Mouse (Mus musculus): ENCODE results near the gene Lyst. TPM values are rescaled to one million over a fixed set of nuclear protein-coding genes. Genes with fewer than 3 reads are reported as not detected.

The Lyst gene
- polyA plus RNA-seq, 1 experiment, result 14.1 TPM

GRCm38 (mm10) chr13:13588518-13588917 is 1.7 kb upstream of the Lyst start:
- H3K4me1 ChIP-seq (ENCODE audit: control insufficient read depth, insufficient read depth, low read length), result no peaks in the 10 kb centered on the region
- no peak overlapping the region for H3K27ac ChIP-seq (ENCODE audit: insufficient read depth, low read length)
- TF ChIP-seq POLR2A (IDR thresholded peaks at IDR 0.05; ENCODE audit: low read depth, low read length) (no peak), CTCF (IDR thresholded peaks at IDR 0.05; ENCODE audit: borderline replicate concordance, insufficient read depth, low read length) (no peak)
- no peak overlapping the region for H3K4me3 ChIP-seq (ENCODE audit: insufficient read depth, low read length)

- H3K27ac ChIP-seq (ENCODE audit: insufficient read depth, low read length), result peak overlapping the region; percentile 85; the same call in 1 of the 2 replicates
- no peak overlapping the region for H3K4me3 ChIP-seq (ENCODE audit: insufficient read depth, low read length)
- TF ChIP-seq CTCF (IDR thresholded peaks at IDR 0.05; ENCODE audit: borderline replicate concordance, insufficient read depth, low read length) (no peak), POLR2A (IDR thresholded peaks at IDR 0.05; ENCODE audit: low read depth, low read length) (no peak; the same call in 1 of the 2 replicates)
- H3K4me1 ChIP-seq (ENCODE audit: control insufficient read depth, insufficient read depth, low read length), result no peaks in the 10 kb centered on the region
These were observed 1.2 kb upstream of the Lyst start for GRCm38 (mm10) chr13:13589032-13589431.

DNA sequence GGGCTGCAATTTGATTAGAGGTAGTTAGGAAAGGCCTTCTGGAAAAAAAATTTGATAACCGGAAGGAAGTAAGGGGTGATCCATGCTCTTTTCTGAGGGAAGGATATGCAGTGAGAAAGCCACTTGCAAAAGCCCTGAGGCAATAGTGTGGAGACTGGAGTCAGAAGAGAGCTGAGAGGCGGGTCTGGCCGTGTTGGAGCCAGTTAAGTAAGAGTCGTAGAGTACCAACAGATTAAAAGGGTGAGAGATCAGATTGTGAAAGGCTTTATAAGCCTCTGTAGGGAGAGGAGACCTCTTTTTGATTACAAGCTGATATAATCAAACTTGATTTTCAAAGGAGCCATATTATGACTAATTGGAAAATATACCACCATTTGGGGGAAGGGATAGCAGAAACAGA is 1.7 kb downstream of the Lyst start:
- H3K27ac ChIP-seq (ENCODE audit: insufficient read depth, low read length), result no peak overlapping the region
- no peaks in the 10 kb centered on the region for H3K4me1 ChIP-seq (ENCODE audit: control insufficient read depth, insufficient read depth, low read length)
- TF ChIP-seq POLR2A (IDR thresholded peaks at IDR 0.05; ENCODE audit: low read depth, low read length) (no peak), CTCF (IDR thresholded peaks at IDR 0.05; ENCODE audit: borderline replicate concordance, insufficient read depth, low read length) (no peak)
- no peak overlapping the region for H3K4me3 ChIP-seq (ENCODE audit: insufficient read depth, low read length)

- no peak for TF ChIP-seq CTCF (IDR thresholded peaks at IDR 0.05; ENCODE audit: borderline replicate concordance, insufficient read depth, low read length)
- no peak for TF ChIP-seq POLR2A (IDR thresholded peaks at IDR 0.05; ENCODE audit: low read depth, low read length)
- H3K4me1 ChIP-seq (ENCODE audit: control insufficient read depth, insufficient read depth, low read length), result no peaks in the 10 kb centered on the region; the same call in 1 of the 2 replicates
- no peak overlapping the region for H3K27ac ChIP-seq (ENCODE audit: insufficient read depth, low read length)
- no peak overlapping the region for H3K4me3 ChIP-seq (ENCODE audit: insufficient read depth, low read length)
These were observed 6.3 kb downstream of the Lyst start for GRCm38 (mm10) chr13:13596424-13597044.

- TF ChIP-seq CTCF (IDR thresholded peaks at IDR 0.05; ENCODE audit: borderline replicate concordance, insufficient read depth, low read length) (no peak), POLR2A (IDR thresholded peaks at IDR 0.05; ENCODE audit: low read depth, low read length) (no peak)
- H3K4me1 ChIP-seq (ENCODE audit: control insufficient read depth, insufficient read depth, low read length), result no peaks in the 10 kb centered on the region; the same call in 1 of the 2 replicates
- H3K4me3 ChIP-seq (ENCODE audit: insufficient read depth, low read length), result no peak overlapping the region
- no peak overlapping the region for H3K27ac ChIP-seq (ENCODE audit: insufficient read depth, low read length)
These were observed 7.7 kb downstream of the Lyst start for GRCm38 (mm10) chr13:13597896-13598295.

DNA sequence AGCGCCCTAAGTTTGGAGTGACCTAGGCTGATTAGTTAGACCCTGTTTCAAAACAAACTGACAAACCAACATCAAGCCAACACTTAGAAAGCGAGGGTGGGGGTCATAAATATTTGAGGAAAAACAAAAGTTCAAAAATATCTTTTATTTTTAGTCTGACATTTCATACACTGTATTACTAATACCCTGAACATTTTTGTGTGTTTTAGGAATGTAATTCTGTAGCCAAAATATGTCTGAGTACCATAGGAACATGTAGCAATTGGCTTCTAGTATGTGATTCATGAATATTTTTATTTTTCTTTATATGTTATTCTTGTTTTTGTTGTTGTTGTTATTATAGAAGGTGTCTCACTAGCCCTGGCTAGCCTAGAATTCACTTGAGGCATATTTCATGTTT is 11.2 kb downstream of the Lyst start:
- no peak overlapping the region for H3K4me3 ChIP-seq (ENCODE audit: insufficient read depth, low read length)
- H3K4me1 ChIP-seq (ENCODE audit: control insufficient read depth, insufficient read depth, low read length), result no peaks in the 10 kb centered on the region; the same call in 1 of the 2 replicates
- no peak for TF ChIP-seq POLR2A (IDR thresholded peaks at IDR 0.05; ENCODE audit: low read depth, low read length)
- TF ChIP-seq CTCF (IDR thresholded peaks at IDR 0.05; ENCODE audit: borderline replicate concordance, insufficient read depth, low read length), result no peak
- H3K27ac ChIP-seq (ENCODE audit: insufficient read depth, low read length), result peak overlapping the region; percentile 76

DNA sequence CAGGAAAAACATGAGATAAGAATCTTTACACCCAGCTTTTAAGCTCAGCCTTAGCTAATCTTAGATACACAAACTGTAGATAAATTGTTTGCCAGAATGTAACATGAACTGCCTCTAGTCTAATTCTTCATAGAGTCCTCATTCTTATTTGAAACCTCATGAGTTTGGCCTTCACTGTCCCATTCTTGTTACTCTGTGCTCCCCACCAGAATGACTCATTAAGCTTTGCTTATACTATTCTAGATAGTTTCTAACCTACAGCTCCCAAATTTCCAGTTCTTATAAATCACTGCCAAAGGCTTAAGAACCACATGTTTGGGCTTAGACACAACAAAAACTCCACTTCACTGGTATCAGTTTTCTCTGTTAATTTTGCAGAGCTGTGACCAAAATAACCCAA is 16.0 kb downstream of the Lyst start:
- H3K4me1 ChIP-seq (ENCODE audit: control insufficient read depth, insufficient read depth, low read length), result no peaks in the 10 kb centered on the region; the same call in 1 of the 2 replicates
- no peak overlapping the region for H3K4me3 ChIP-seq (ENCODE audit: insufficient read depth, low read length)
- no peak for TF ChIP-seq CTCF (IDR thresholded peaks at IDR 0.05; ENCODE audit: borderline replicate concordance, insufficient read depth, low read length)
- no peak for TF ChIP-seq POLR2A (IDR thresholded peaks at IDR 0.05; ENCODE audit: low read depth, low read length)
- H3K27ac ChIP-seq (ENCODE audit: insufficient read depth, low read length), result peak overlapping the region; percentile 96

DNA sequence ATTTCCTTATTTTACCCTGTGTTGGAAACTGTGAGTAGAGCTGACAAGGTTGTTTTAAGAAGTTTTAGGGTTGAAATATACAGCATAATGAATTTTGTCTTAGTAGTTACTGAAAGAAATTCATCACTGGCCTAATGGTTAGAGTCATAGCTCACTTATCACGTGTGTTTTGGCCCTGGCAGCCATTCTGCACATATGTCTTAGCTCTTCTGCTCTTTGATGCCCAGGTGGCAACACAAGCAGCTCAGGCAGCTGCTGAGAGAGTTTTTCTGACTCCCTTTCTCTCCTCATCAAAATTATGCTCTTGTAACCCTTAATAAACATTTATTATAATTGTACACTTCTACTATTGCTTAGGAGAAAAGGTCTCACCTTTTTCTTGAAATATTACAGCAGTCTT is 18.1 kb downstream of the Lyst start:
- Histone ChIP-seq H3K4me3 (ENCODE audit: insufficient read depth, low read length) (no peak overlapping the region), H3K27ac (ENCODE audit: insufficient read depth, low read length) (no peak overlapping the region), H3K4me1 (ENCODE audit: control insufficient read depth, insufficient read depth, low read length) (no peaks in the 10 kb centered on the region; the same call in 1 of the 2 replicates)
- TF ChIP-seq POLR2A (IDR thresholded peaks at IDR 0.05; ENCODE audit: low read depth, low read length) (no peak), CTCF (IDR thresholded peaks at IDR 0.05; ENCODE audit: borderline replicate concordance, insufficient read depth, low read length) (no peak)

GRCm38 (mm10) chr13:13609655-13610054 is 19.5 kb downstream of the Lyst start:
- Histone ChIP-seq H3K27ac (ENCODE audit: insufficient read depth, low read length) (no peak overlapping the region), H3K4me1 (ENCODE audit: control insufficient read depth, insufficient read depth, low read length) (no peaks in the 10 kb centered on the region; the same call in 1 of the 2 replicates), H3K4me3 (ENCODE audit: insufficient read depth, low read length) (no peak overlapping the region)
- TF ChIP-seq CTCF (IDR thresholded peaks at IDR 0.05; ENCODE audit: borderline replicate concordance, insufficient read depth, low read length) (no peak), POLR2A (IDR thresholded peaks at IDR 0.05; ENCODE audit: low read depth, low read length) (no peak)

DNA sequence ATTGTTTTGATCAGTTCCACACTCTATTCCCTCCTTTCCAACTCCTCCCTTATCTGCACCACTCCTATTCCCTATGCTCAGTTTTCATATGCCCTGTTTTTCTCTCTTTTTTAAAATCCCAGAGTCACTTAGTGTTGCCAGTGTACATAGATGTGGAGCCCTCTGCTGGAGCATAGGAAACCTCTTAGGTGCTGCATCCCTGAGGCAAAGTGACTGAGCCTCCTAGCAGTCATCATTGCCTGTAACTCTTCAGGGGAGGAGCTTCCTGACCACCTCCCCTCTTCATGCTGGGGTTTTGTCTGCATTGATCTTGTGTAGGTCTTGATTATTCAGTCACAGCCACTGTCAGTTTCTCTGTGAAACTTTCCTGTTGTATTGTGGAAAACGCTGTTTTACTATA is 22.7 kb downstream of the Lyst start:
- Histone ChIP-seq H3K27ac (ENCODE audit: insufficient read depth, low read length) (no peak overlapping the region), H3K4me1 (ENCODE audit: control insufficient read depth, insufficient read depth, low read length) (no peaks in the 10 kb centered on the region), H3K4me3 (ENCODE audit: insufficient read depth, low read length) (no peak overlapping the region)
- no peak for TF ChIP-seq POLR2A (IDR thresholded peaks at IDR 0.05; ENCODE audit: low read depth, low read length)
- TF ChIP-seq CTCF (IDR thresholded peaks at IDR 0.05; ENCODE audit: borderline replicate concordance, insufficient read depth, low read length), result peak; percentile 25; the same call in 1 of the 2 replicates

Data from embryonic fibroblast, embryonic 13.5 days (primary cell).